Mouse (Mus musculus): Measurements from ENCODE around the gene G6pc. TPM values are rescaled to one million over a fixed set of nuclear protein-coding genes. Genes with fewer than 3 reads are reported as not detected.
"Not testable (repeated sequence)": the region's sequence is repeated elsewhere in the genome, so short reads cannot be mapped to it uniquely, and the experiment has no call there.

The G6pc gene
- polyA plus RNA-seq, 1 experiment = not detected

DNA sequence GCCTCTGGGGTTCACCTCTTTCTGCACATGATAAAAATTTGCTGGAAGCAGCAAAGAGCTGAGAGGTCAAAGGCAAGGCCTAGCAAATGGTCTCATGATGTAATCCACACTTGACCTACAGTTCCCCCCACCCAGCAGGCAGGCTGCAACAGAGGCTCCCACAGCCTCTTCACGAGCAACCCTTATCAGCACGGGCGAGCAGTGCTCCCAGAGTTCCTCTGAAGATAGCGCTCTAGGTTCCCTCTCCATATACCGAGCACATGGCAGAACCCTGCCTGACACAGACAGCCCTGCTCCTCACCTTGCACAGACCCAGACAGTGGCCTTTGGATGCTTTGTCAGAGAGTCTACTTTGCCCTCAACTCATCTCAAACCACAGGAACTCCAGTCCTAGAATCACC is 2.8 kb upstream of the G6pc start:
- no peaks in the 10 kb centered on the region for H3K27me3 ChIP-seq (ENCODE audit: control insufficient read depth, insufficient read depth, low read length)
- H3K4me3 ChIP-seq (replicated peaks; ENCODE audit: insufficient read depth, low read depth, low read length) = no peak overlapping the region
- DNase-seq = no peak
- H3K27ac ChIP-seq (ENCODE audit: insufficient read depth, low read length) = no peak overlapping the region
- TF ChIP-seq CTCF (IDR thresholded peaks at IDR 0.05; ENCODE audit: borderline replicate concordance, insufficient read depth, low read depth, low read length) (no peak), POLR2A (IDR thresholded peaks at IDR 0.05; ENCODE audit: borderline replicate concordance, insufficient read depth, low read length) (no peak)
- 83% methylated on average over 5 of the region's 5 CpGs for WGBS
- H3K4me1 ChIP-seq (ENCODE audit: control insufficient read depth, insufficient read depth, low read length) = no peaks in the 10 kb centered on the region

DNA sequence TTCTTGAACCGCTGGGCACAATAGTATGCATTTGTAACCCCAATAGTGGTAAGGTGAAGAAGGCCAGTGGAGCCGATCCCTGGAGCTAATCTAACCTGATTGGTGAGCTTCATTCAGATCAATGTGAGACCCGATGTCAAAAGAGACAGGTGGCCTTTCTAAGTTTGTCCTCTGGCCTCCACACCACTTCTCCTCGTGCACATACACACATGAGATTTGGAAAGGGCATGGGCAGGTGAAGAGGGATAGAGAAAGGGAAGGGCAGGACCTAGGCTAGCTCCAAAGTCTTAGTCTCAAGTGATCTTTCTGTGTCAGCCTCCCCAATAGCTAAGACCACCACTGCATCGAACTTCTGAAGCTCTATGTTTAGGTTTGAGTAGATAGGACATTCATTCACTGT is 2.8 kb downstream of the G6pc start:
- DNase-seq = no peak
- whole genome bisulfite sequencing = 72% methylated on average over 5 of the region's 5 CpGs
- Histone ChIP-seq H3K4me1 (ENCODE audit: control insufficient read depth, insufficient read depth, low read length) (no peaks in the 10 kb centered on the region), H3K27me3 (ENCODE audit: control insufficient read depth, insufficient read depth, low read length) (no peaks in the 10 kb centered on the region), H3K27ac (ENCODE audit: insufficient read depth, low read length) (no peak overlapping the region), H3K4me3 (replicated peaks; ENCODE audit: insufficient read depth, low read depth, low read length) (no peak overlapping the region)
- TF ChIP-seq CTCF (IDR thresholded peaks at IDR 0.05; ENCODE audit: borderline replicate concordance, insufficient read depth, low read depth, low read length) = no peak
- no peak for TF ChIP-seq POLR2A (IDR thresholded peaks at IDR 0.05; ENCODE audit: borderline replicate concordance, insufficient read depth, low read length)

DNA sequence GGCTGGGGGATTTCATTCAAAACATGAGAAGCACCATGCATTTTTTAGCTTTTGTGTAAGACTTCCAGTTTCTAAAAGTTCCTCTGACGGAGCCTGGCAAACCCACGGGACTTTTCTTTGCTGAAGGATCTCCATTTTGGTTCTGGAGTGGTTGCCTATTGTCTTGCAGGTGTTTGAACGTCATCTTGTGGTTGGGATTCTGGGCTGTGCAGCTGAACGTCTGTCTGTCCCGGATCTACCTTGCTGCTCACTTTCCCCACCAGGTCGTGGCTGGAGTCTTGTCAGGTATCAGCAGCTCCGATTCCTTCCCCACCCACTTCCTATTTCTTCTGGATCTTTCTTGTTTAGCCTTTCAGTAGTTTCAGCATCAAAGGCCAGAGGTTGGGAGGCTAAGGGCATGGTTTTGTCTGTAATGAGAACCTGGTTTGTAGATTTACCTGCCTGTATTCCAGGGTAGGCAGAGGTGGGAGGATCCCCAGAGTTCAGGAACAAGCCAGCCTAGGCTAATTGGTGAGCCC is 7.1 kb downstream of the G6pc start:
- WGBS = 71% methylated on average over 7 of the region's 7 CpGs
- Histone ChIP-seq H3K4me3 (replicated peaks; ENCODE audit: insufficient read depth, low read depth, low read length) (no peak overlapping the region), H3K27ac (ENCODE audit: insufficient read depth, low read length) (no peak overlapping the region), H3K27me3 (ENCODE audit: control insufficient read depth, insufficient read depth, low read length) (no peaks in the 10 kb centered on the region), H3K4me1 (ENCODE audit: control insufficient read depth, insufficient read depth, low read length) (no peaks in the 10 kb centered on the region)
- DNase-seq = no peak
- no peak for TF ChIP-seq CTCF (IDR thresholded peaks at IDR 0.05; ENCODE audit: borderline replicate concordance, insufficient read depth, low read depth, low read length)
- TF ChIP-seq POLR2A (IDR thresholded peaks at IDR 0.05; ENCODE audit: borderline replicate concordance, insufficient read depth, low read length) = no peak

DNA sequence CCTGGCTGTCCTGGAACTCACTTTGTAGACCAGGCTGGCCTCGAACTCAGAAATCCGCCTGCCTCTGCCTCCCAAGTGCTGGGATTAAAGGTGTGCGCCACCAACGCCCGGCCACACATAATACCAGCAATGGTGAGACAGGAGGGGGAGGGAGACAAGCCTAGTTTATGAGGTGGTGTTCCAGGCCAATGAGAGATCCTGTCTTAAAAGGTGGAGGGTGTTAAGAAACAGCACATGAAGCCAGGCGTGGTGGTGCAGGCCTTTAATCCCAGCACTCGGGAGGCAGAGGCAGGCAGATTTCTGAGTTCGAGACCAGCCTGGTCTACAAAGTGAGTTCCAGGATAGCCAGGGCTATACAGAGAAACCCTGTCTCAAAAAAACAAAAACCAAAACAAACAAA is 10.8 kb downstream of the G6pc start:
- not testable (repeated sequence) for H3K27me3 ChIP-seq (ENCODE audit: control insufficient read depth, insufficient read depth, low read length); DNase-seq; H3K4me1 ChIP-seq (ENCODE audit: control insufficient read depth, insufficient read depth, low read length); H3K4me3 ChIP-seq (replicated peaks; ENCODE audit: insufficient read depth, low read depth, low read length); H3K27ac ChIP-seq (ENCODE audit: insufficient read depth, low read length)
- 90% methylated on average over 8 of the region's 8 CpGs for WGBS

DNA sequence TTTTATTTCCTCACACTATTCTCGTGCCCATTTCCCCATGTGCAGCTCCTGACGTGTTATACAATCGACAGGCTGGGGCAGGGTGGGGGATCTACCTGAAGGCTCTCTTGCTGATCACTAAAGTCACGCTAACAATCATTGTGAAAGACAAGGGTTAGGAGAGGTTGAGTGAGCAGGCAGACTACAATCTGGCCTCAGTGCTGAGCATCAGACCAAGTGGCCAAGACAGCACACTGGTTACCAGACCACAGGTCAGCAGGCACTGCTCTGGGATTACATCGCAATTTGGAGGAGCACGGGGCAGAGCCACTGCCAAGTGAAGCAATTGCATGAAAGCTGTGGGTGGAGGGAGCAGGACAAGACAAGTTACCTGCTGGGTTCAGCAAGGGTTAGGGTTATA is 11.6 kb downstream of the G6pc start:
- H3K27ac ChIP-seq (ENCODE audit: insufficient read depth, low read length) = no peak overlapping the region
- TF ChIP-seq POLR2A (IDR thresholded peaks at IDR 0.05; ENCODE audit: borderline replicate concordance, insufficient read depth, low read length) (no peak), CTCF (IDR thresholded peaks at IDR 0.05; ENCODE audit: borderline replicate concordance, insufficient read depth, low read depth, low read length) (no peak)
- no peaks in the 10 kb centered on the region for H3K27me3 ChIP-seq (ENCODE audit: control insufficient read depth, insufficient read depth, low read length)
- H3K4me3 ChIP-seq (replicated peaks; ENCODE audit: insufficient read depth, low read depth, low read length) = no peak overlapping the region
- no peaks in the 10 kb centered on the region; the same call in 1 of the 2 replicates for H3K4me1 ChIP-seq (ENCODE audit: control insufficient read depth, insufficient read depth, low read length)
- WGBS = 73% methylated on average over 6 of the region's 6 CpGs
- no peak for DNase-seq

DNA sequence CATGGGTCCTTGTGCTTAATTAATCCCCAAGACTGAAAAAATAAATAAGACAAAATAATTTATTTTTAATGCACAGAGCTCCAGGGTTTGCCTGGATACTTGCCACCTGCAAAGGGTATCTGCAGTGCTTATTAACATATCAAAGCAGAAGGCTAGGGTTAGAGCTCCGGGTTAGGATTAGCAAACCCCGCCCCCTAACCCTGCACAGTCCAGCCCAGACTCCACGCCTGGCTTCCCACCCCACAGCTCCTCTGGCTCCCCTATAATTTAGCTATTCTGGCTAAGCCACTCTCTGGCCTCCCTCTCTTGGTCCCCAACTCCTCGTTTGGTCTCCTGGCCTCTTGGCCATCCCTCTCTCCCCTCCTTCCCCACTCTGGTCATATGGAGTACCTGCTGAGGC is 14.5 kb downstream of the G6pc start:
- no peak for DNase-seq
- Histone ChIP-seq H3K27me3 (ENCODE audit: control insufficient read depth, insufficient read depth, low read length) (no peaks in the 10 kb centered on the region), H3K4me1 (ENCODE audit: control insufficient read depth, insufficient read depth, low read length) (no peaks in the 10 kb centered on the region; the same call in 1 of the 2 replicates), H3K4me3 (replicated peaks; ENCODE audit: insufficient read depth, low read depth, low read length) (no peak overlapping the region), H3K27ac (ENCODE audit: insufficient read depth, low read length) (no peak overlapping the region)
- TF ChIP-seq POLR2A (IDR thresholded peaks at IDR 0.05; ENCODE audit: borderline replicate concordance, insufficient read depth, low read length) (no peak), CTCF (IDR thresholded peaks at IDR 0.05; ENCODE audit: borderline replicate concordance, insufficient read depth, low read depth, low read length) (no peak)
- 11% methylated on average over 4 of the region's 4 CpGs for WGBS

DNA sequence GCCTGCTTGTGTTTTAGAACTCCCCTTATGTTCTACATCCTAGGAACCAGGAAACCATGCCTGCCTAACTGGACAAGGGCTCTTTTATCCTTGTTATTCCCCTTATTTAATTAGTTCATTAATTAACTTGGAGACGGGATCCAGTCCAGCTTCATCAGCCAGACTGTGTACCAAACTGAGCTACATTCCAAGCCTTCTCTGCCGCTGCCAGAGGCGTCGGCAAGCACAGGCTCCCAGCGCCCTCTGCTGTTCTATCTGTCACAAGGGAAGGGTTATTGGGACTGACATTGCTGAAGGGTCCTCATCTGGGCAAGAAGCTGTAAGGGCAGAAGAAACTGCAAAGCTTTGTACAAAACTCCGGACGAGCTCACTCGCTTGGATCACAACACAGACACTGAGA is 27.7 kb downstream of the G6pc start:
- no peak for TF ChIP-seq POLR2A (IDR thresholded peaks at IDR 0.05; ENCODE audit: borderline replicate concordance, insufficient read depth, low read length)
- peak; percentile 77 for TF ChIP-seq CTCF (IDR thresholded peaks at IDR 0.05; ENCODE audit: borderline replicate concordance, insufficient read depth, low read depth, low read length)
- DNase-seq = peak; percentile 60
- H3K27me3 ChIP-seq (ENCODE audit: control insufficient read depth, insufficient read depth, low read length) = no peaks in the 10 kb centered on the region
- no peak overlapping the region for H3K4me3 ChIP-seq (replicated peaks; ENCODE audit: insufficient read depth, low read depth, low read length)
- H3K4me1 ChIP-seq (ENCODE audit: control insufficient read depth, insufficient read depth, low read length) = no peaks in the 10 kb centered on the region
- 4% methylated on average over 8 of the region's 8 CpGs for WGBS
- no peak overlapping the region for H3K27ac ChIP-seq (ENCODE audit: insufficient read depth, low read length)

DNA sequence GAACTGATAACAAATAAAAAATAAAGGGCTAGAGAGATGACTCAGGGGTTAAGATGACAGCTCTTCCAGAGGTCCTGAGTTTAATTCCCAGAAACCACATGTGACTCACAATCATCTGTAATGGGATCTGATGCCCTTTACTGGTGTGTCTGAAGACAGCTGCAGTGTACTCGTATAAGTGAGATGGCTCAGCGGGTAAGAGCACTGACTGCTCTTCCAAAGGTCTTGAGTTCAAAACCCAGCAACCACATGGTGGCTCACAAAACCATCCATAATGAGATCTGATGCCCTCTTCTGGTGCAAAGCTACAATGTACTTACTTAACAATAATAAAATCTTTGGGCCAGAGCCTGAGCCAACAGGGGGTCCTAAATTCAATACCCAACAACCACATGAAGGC is 47.9 kb downstream of the G6pc start:
- H3K4me3 ChIP-seq (replicated peaks; ENCODE audit: insufficient read depth, low read depth, low read length) = no peak overlapping the region
- DNase-seq = no peak
- no peaks in the 10 kb centered on the region for H3K27me3 ChIP-seq (ENCODE audit: control insufficient read depth, insufficient read depth, low read length)
- no peak overlapping the region for H3K27ac ChIP-seq (ENCODE audit: insufficient read depth, low read length)
- TF ChIP-seq POLR2A (IDR thresholded peaks at IDR 0.05; ENCODE audit: borderline replicate concordance, insufficient read depth, low read length) (no peak), CTCF (IDR thresholded peaks at IDR 0.05; ENCODE audit: borderline replicate concordance, insufficient read depth, low read depth, low read length) (no peak)
- no peaks in the 10 kb centered on the region for H3K4me1 ChIP-seq (ENCODE audit: control insufficient read depth, insufficient read depth, low read length)
- 72% methylated on average over 2 of the region's 2 CpGs for WGBS

All from cerebellum, adult 2 months (tissue).